27 mouse cellular contexts compared by ENCODE assay signal in the genomic region with DNA sequence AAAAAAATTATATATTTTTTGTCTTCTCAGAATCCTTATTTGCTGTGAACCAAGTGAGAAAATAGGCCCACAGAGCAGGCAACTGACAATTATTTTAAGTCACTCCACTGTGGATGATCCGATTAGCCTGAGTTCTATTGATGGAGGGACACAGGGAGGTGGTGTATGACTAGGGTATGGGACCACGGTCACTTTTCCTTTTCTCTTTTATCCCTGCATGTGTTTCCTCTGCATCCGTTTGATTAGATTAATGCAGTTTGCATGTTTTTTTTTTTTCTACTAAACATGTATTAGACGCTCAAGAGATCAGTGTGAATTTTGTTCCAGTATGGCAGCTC.
A peak's percentile ranks its signal among the peaks of the same experiment; 100 is the strongest.
DNase-seq lines count a peak whose midpoint lies in the region; ATAC-seq lines count a peak whose summit lies in the region.
"Had no signal": no experiment of that assay in that cellular context is flagged by ENCODE, and none has a peak within 500 bp of the region (broad histone marks: within the 10 kb centered on the region; RNA-seq: fewer than 3 reads in every experiment).

No protein-coding gene starts in this region.

- no peak for DNase-seq in midbrain, embryonic 10.5 days (ENCODE audit: low spot score)
- DNase-seq in forebrain, embryonic 10.5 days (ENCODE audit: extremely low spot score, low spot score), result no peak
- peak; percentile 56 for DNase-seq in forebrain, embryonic 14.5 days (ENCODE audit: low spot score)
- DNase-seq in midbrain, embryonic 14.5 days, result peak; percentile 30
- no peak for DNase-seq in left cerebral cortex, adult 11 months (ENCODE audit: low spot score)
- DNase-seq in urinary bladder, postnatal 10 days (ENCODE audit: low spot score), result no peak
- no peak for DNase-seq in cerebellum, adult 9-10 months
- DNase-seq: adrenal gland, postnatal 14 days; cerebellum, adult 18-20 months; cerebellum, postnatal 14 days; gastrocnemius, adult 2 months; gastrocnemius, postnatal 36 days; heart, postnatal 14 days; kidney, adult 9 months; kidney, postnatal 10 days; layer of hippocampus, postnatal 36 days; liver; lung, adult 2 months; lung, postnatal 10 days; right cerebral cortex, postnatal 25 days had no signal

- no peak overlapping the region for H3K4me3 ChIP-seq in midbrain, embryonic 10.5 days
- no peak overlapping the region for H3K4me3 ChIP-seq in midbrain, embryonic 15.5 days
- no peak overlapping the region for H3K4me3 ChIP-seq in forebrain, embryonic 10.5 days
- no peak overlapping the region for H3K4me3 ChIP-seq in forebrain, embryonic 14.5 days (ENCODE audit: low read depth, low read length)
- H3K4me3 ChIP-seq in midbrain, embryonic 14.5 days (replicated peaks; ENCODE audit: low read depth, low read length), result no peak overlapping the region
- H3K4me3 ChIP-seq: erythroblast, embryonic 14.5 days; gastrocnemius, adult 2 months; hindbrain, embryonic 12.5 days; myocyte; stomach, embryonic 15.5 days had no signal

- H3K27ac ChIP-seq in midbrain, embryonic 10.5 days (replicated peaks), result peak overlapping the region; percentile 57; the same call in 1 of the 2 replicates
- H3K27ac ChIP-seq in midbrain, embryonic 15.5 days, result no peak overlapping the region
- peak overlapping the region; percentile 67 for H3K27ac ChIP-seq in forebrain, embryonic 10.5 days
- H3K27ac ChIP-seq in forebrain, embryonic 14.5 days (ENCODE audit: low read depth, low read length), result no peak overlapping the region; the same call in 1 of the 2 replicates
- no peak overlapping the region for H3K27ac ChIP-seq in midbrain, embryonic 14.5 days (replicated peaks; ENCODE audit: low read depth, low read length)
- H3K27ac ChIP-seq: gastrocnemius, adult 2 months; hindbrain, embryonic 12.5 days; liver, embryonic 14.5 days; stomach, embryonic 15.5 days had no signal

- no peak overlapping the region for H3K9ac ChIP-seq in midbrain, embryonic 15.5 days
- no peak overlapping the region for H3K9ac ChIP-seq in forebrain, embryonic 14.5 days (ENCODE audit: low read length)
- H3K9ac ChIP-seq in midbrain, embryonic 14.5 days (replicated peaks; ENCODE audit: low read length), result no peak overlapping the region
- H3K9ac ChIP-seq: hindbrain, embryonic 12.5 days; liver, embryonic 14.5 days; stomach, embryonic 15.5 days had no signal

- H3K9me3 ChIP-seq in midbrain, embryonic 10.5 days (replicated peaks), result no peaks in the 10 kb centered on the region
- no peaks in the 10 kb centered on the region for H3K9me3 ChIP-seq in midbrain, embryonic 15.5 days
- H3K9me3 ChIP-seq in forebrain, embryonic 10.5 days, result no peaks in the 10 kb centered on the region
- H3K9me3 ChIP-seq in forebrain, embryonic 14.5 days (replicated peaks; ENCODE audit: control insufficient read depth, low read length), result no peaks in the 10 kb centered on the region
- H3K9me3 ChIP-seq in midbrain, embryonic 14.5 days (ENCODE audit: control insufficient read depth, low read length), result no peaks in the 10 kb centered on the region
- H3K9me3 ChIP-seq: hindbrain, embryonic 12.5 days; stomach, embryonic 15.5 days had no signal

- ATAC-seq in midbrain, embryonic 15.5 days (replicated peaks), result no peak
- ATAC-seq in forebrain, embryonic 14.5 days, result no peak
- ATAC-seq in midbrain, embryonic 14.5 days (ENCODE audit: low FRiP score, low TSS enrichment), result no peak
- ATAC-seq: intestine, postnatal 0 days had no signal

- H3K4me2 ChIP-seq in midbrain, embryonic 15.5 days, result no peak overlapping the region
- peak overlapping the region; percentile 40 for H3K4me2 ChIP-seq in forebrain, embryonic 14.5 days (ENCODE audit: low read length)
- no peak overlapping the region for H3K4me2 ChIP-seq in midbrain, embryonic 14.5 days (ENCODE audit: low read length)
- H3K4me2 ChIP-seq: hindbrain, embryonic 12.5 days; stomach, embryonic 15.5 days had no signal

- H3K4me1 ChIP-seq in midbrain, embryonic 10.5 days, result peaks cover 25% of the 10 kb centered on the region
- H3K4me1 ChIP-seq in midbrain, embryonic 15.5 days, result peaks cover 7% of the 10 kb centered on the region
- peaks cover 32% of the 10 kb centered on the region for H3K4me1 ChIP-seq in forebrain, embryonic 10.5 days
- peaks cover 19% of the 10 kb centered on the region for H3K4me1 ChIP-seq in forebrain, embryonic 14.5 days (ENCODE audit: control insufficient read depth, insufficient read depth, low read length)
- H3K4me1 ChIP-seq in midbrain, embryonic 14.5 days (ENCODE audit: control insufficient read depth, insufficient read depth, low read length), result peaks cover 8% of the 10 kb centered on the region; the same call in 1 of the 2 replicates
- H3K4me1 ChIP-seq: stomach, embryonic 15.5 days had no signal

- 46% methylated on average over 4 of the region's 4 CpGs for WGBS in midbrain, embryonic 10.5 days
- WGBS in midbrain, embryonic 15.5 days, result 15% methylated on average over 4 of the region's 4 CpGs
- WGBS in forebrain, embryonic 10.5 days, result 46% methylated on average over 4 of the region's 4 CpGs
- WGBS in forebrain, embryonic 14.5 days, result 9% methylated on average over 4 of the region's 4 CpGs
- 12% methylated on average over 4 of the region's 4 CpGs for WGBS in midbrain, embryonic 14.5 days

- no peaks in the 10 kb centered on the region for H3K36me3 ChIP-seq in midbrain, embryonic 10.5 days
- no peaks in the 10 kb centered on the region for H3K36me3 ChIP-seq in midbrain, embryonic 15.5 days (replicated peaks)
- no peaks in the 10 kb centered on the region for H3K36me3 ChIP-seq in forebrain, embryonic 10.5 days (replicated peaks)
- H3K36me3 ChIP-seq in forebrain, embryonic 14.5 days (ENCODE audit: control insufficient read depth, insufficient read depth, low read length), result no peaks in the 10 kb centered on the region
- H3K36me3 ChIP-seq in midbrain, embryonic 14.5 days (ENCODE audit: control insufficient read depth, insufficient read depth, low read length), result no peaks in the 10 kb centered on the region
- H3K36me3 ChIP-seq: hindbrain, embryonic 12.5 days; stomach, embryonic 15.5 days had no signal

- H3K27me3 ChIP-seq in midbrain, embryonic 10.5 days (ENCODE audit: low read depth, poor library complexity, severe bottlenecking), result no peaks in the 10 kb centered on the region; the same call in 1 of the 2 replicates
- H3K27me3 ChIP-seq in midbrain, embryonic 15.5 days (replicated peaks), result no peaks in the 10 kb centered on the region
- peaks cover 6% of the 10 kb centered on the region; the same call in 1 of the 2 replicates for H3K27me3 ChIP-seq in forebrain, embryonic 10.5 days (ENCODE audit: poor library complexity, severe bottlenecking)
- no peaks in the 10 kb centered on the region for H3K27me3 ChIP-seq in forebrain, embryonic 14.5 days (replicated peaks; ENCODE audit: control insufficient read depth, insufficient read depth, low read length)
- no peaks in the 10 kb centered on the region for H3K27me3 ChIP-seq in midbrain, embryonic 14.5 days (ENCODE audit: control insufficient read depth, insufficient read depth, low read length)
- H3K27me3 ChIP-seq: hindbrain, embryonic 12.5 days; stomach, embryonic 15.5 days had no signal

Comparison
In these comparisons a context has a peak if more than half of its experiments do, and no peak if none do; other contexts are left out.
1. DNase-seq: peak in forebrain, embryonic 14.5 days (single experiment) and midbrain, embryonic 14.5 days (single experiment); none in midbrain, embryonic 10.5 days (single experiment), forebrain, embryonic 10.5 days (single experiment), left cerebral cortex, adult 11 months (single experiment), urinary bladder, postnatal 10 days (single experiment) and cerebellum, adult 9-10 months (single experiment).
2. H3K27ac ChIP-seq: peak in midbrain, embryonic 10.5 days (single experiment) and forebrain, embryonic 10.5 days (single experiment); none in midbrain, embryonic 15.5 days (single experiment), forebrain, embryonic 14.5 days (single experiment) and midbrain, embryonic 14.5 days (single experiment).